Mouse (Mus musculus): ENCODE measurements around the gene Chkb. TPM values are rescaled to one million over a fixed set of nuclear protein-coding genes. Genes with fewer than 3 reads are reported as not detected.

The Chkb gene
- total and polyA plus RNA-seq, 2 experiments from 2014 or later, result 78.3 to 130 TPM

- ATAC-seq (ENCODE audit: insufficient read depth, low read depth) (no peak), DNase-seq (ENCODE audit: low spot score) (no peak)
- Histone ChIP-seq H3K9ac (replicated peaks; ENCODE audit: low read depth, low read length) (no peak overlapping the region), H3K36me3 (replicated peaks; ENCODE audit: control insufficient read depth, insufficient read depth, low read length) (no peaks in the 10 kb centered on the region), H3K4me1 (ENCODE audit: control insufficient read depth, insufficient read depth) (no peaks in the 10 kb centered on the region), H3K4me2 (ENCODE audit: low read depth, low read length) (no peak overlapping the region), H3K27ac (ENCODE audit: low read depth) (no peak overlapping the region), H3K27me3 (ENCODE audit: control insufficient read depth, insufficient read depth, low read length) (no peaks in the 10 kb centered on the region), H3K9me3 (replicated peaks; ENCODE audit: control insufficient read depth, low read length) (0 out of 2 replicates have a peak, but pooled peaks cover 3% of the 10 kb centered on the region), H3K4me3 (ENCODE audit: low read depth, low read length) (no peak overlapping the region)
- 80% methylated on average over 1 of the region's 1 CpGs for WGBS
- no peak for TF ChIP-seq CTCF (IDR thresholded peaks at IDR 0.05; ENCODE audit: low read depth)
These were observed 30.0 kb downstream of the Chkb start for GRCm38 (mm10) chr15:89399716-89400115.

DNA sequence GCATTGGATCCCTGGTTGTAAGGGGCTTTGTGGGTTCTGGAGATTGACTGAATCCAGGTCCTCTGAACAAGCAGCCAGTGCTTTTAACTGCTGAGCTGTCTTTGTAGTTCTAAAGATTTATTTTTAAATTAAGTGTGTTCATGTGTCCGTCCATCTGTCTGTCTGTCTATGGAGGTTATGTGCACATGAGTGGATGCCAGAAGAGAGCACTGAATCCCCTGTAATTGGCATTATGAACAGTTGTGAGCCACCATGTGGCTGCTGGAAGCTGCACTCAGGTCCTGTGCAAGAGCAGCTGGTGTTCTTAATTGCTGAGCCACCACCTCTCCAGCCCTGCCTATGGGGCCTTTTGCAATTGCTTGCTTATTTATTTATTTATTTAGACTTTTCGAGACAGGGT is 31.6 kb downstream of the Chkb start:
- Histone ChIP-seq H3K4me1 (ENCODE audit: control insufficient read depth, insufficient read depth) (no peaks in the 10 kb centered on the region), H3K4me3 (ENCODE audit: low read depth, low read length) (no peak overlapping the region), H3K4me2 (ENCODE audit: low read depth, low read length) (no peak overlapping the region), H3K9ac (replicated peaks; ENCODE audit: low read depth, low read length) (no peak overlapping the region), H3K27me3 (ENCODE audit: control insufficient read depth, insufficient read depth, low read length) (no peaks in the 10 kb centered on the region), H3K9me3 (replicated peaks; ENCODE audit: control insufficient read depth, low read length) (no peaks in the 10 kb centered on the region), H3K36me3 (replicated peaks; ENCODE audit: control insufficient read depth, insufficient read depth, low read length) (no peaks in the 10 kb centered on the region), H3K27ac (ENCODE audit: low read depth) (no peak overlapping the region)
- DNase-seq (ENCODE audit: low spot score) (no peak), ATAC-seq (ENCODE audit: insufficient read depth, low read depth) (no peak)
- 76% methylated on average over 2 of the region's 2 CpGs for WGBS
- TF ChIP-seq EP300 (IDR thresholded peaks at IDR 0.05; ENCODE audit: low read depth), result no peak
- no peak for TF ChIP-seq CTCF (IDR thresholded peaks at IDR 0.05; ENCODE audit: low read depth)

DNA sequence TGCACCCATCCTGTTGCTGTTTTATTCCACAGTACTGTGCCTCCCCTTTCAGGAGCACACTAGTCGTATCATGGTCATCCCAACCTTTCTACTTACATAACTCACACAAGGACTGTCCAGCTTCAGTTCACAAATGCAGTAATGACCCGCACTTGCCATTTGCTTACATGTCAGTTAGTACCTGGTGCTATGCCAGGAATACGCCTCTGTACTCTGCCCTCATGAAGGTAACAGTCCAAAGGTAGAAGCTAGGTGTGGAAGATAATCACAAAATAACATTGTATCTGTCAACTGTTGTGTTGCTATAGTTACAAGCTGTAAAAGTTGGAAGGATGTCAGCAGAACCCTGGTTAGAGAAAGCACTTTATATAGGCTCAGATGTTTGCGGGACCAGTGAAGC is 32.8 kb downstream of the Chkb start:
- Histone ChIP-seq H3K27me3 (ENCODE audit: control insufficient read depth, insufficient read depth, low read length) (no peaks in the 10 kb centered on the region), H3K36me3 (replicated peaks; ENCODE audit: control insufficient read depth, insufficient read depth, low read length) (no peaks in the 10 kb centered on the region), H3K4me1 (ENCODE audit: control insufficient read depth, insufficient read depth) (no peaks in the 10 kb centered on the region), H3K27ac (ENCODE audit: low read depth) (no peak overlapping the region), H3K4me3 (ENCODE audit: low read depth, low read length) (no peak overlapping the region), H3K9ac (replicated peaks; ENCODE audit: low read depth, low read length) (no peak overlapping the region), H3K9me3 (replicated peaks; ENCODE audit: control insufficient read depth, low read length) (no peaks in the 10 kb centered on the region), H3K4me2 (ENCODE audit: low read depth, low read length) (no peak overlapping the region)
- ATAC-seq (ENCODE audit: insufficient read depth, low read depth) (no peak), DNase-seq (ENCODE audit: low spot score) (no peak)
- TF ChIP-seq CTCF (IDR thresholded peaks at IDR 0.05; ENCODE audit: low read depth), result no peak
- no peak for TF ChIP-seq EP300 (IDR thresholded peaks at IDR 0.05; ENCODE audit: low read depth)
- 81% methylated on average over 4 of the region's 4 CpGs for WGBS

- no peak for TF ChIP-seq EP300 (IDR thresholded peaks at IDR 0.05; ENCODE audit: low read depth)
- no peak for TF ChIP-seq CTCF (IDR thresholded peaks at IDR 0.05; ENCODE audit: low read depth)
- Histone ChIP-seq H3K9ac (replicated peaks; ENCODE audit: low read depth, low read length) (no peak overlapping the region), H3K36me3 (replicated peaks; ENCODE audit: control insufficient read depth, insufficient read depth, low read length) (no peaks in the 10 kb centered on the region), H3K27ac (ENCODE audit: low read depth) (no peak overlapping the region), H3K4me2 (ENCODE audit: low read depth, low read length) (no peak overlapping the region), H3K4me3 (ENCODE audit: low read depth, low read length) (no peak overlapping the region), H3K4me1 (ENCODE audit: control insufficient read depth, insufficient read depth) (no peaks in the 10 kb centered on the region), H3K9me3 (replicated peaks; ENCODE audit: control insufficient read depth, low read length) (no peaks in the 10 kb centered on the region), H3K27me3 (ENCODE audit: control insufficient read depth, insufficient read depth, low read length) (no peaks in the 10 kb centered on the region)
- ATAC-seq (ENCODE audit: insufficient read depth, low read depth), result no peak
- no peak for DNase-seq (ENCODE audit: low spot score)
- WGBS, result 89% methylated on average over 10 of the region's 10 CpGs
These were observed 39.6 kb downstream of the Chkb start for GRCm38 (mm10) chr15:89390081-89390480.

DNA sequence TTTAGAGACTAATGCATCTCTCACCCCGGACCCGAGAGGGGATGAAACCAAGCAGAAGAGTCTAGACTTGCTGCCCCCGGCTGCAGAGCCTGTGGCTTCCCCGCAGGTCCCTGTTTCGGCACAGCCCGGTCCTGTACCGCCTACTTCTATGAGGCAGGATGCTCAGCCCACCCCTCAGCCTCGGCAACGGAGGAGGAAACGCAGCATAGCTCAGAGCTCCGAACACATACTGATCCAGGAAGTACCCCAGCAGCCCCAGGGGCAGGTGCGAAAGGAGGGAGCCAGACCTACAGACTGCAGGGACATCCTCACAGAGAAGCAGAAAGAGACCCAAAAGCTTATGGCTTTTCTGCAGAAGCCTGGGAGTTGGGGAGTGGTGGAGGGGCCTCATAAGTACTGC is 42.6 kb downstream of the Chkb start:
- TF ChIP-seq CTCF (IDR thresholded peaks at IDR 0.05; ENCODE audit: low read depth) (no peak), EP300 (IDR thresholded peaks at IDR 0.05; ENCODE audit: low read depth) (no peak)
- H3K4me3 ChIP-seq (ENCODE audit: low read depth, low read length), result no peak overlapping the region
- no peaks in the 10 kb centered on the region for H3K4me1 ChIP-seq (ENCODE audit: control insufficient read depth, insufficient read depth)
- no peak overlapping the region for H3K27ac ChIP-seq (ENCODE audit: low read depth)
- 41% methylated on average over 12 of the region's 12 CpGs for WGBS
- DNase-seq (ENCODE audit: low spot score) (no peak), ATAC-seq (ENCODE audit: insufficient read depth, low read depth) (no peak)
- no peaks in the 10 kb centered on the region for H3K9me3 ChIP-seq (replicated peaks; ENCODE audit: control insufficient read depth, low read length)
- H3K36me3 ChIP-seq (replicated peaks; ENCODE audit: control insufficient read depth, insufficient read depth, low read length), result no peaks in the 10 kb centered on the region
- H3K27me3 ChIP-seq (ENCODE audit: control insufficient read depth, insufficient read depth, low read length), result no peaks in the 10 kb centered on the region
- H3K9ac ChIP-seq (replicated peaks; ENCODE audit: low read depth, low read length), result no peak overlapping the region
- no peak overlapping the region for H3K4me2 ChIP-seq (ENCODE audit: low read depth, low read length)

- Histone ChIP-seq H3K36me3 (replicated peaks; ENCODE audit: control insufficient read depth, insufficient read depth, low read length) (no peaks in the 10 kb centered on the region), H3K9ac (replicated peaks; ENCODE audit: low read depth, low read length) (no peak within 1 kb of the TSS), H3K27me3 (ENCODE audit: control insufficient read depth, insufficient read depth, low read length) (peaks cover 5% of the 10 kb centered on the region), H3K4me3 (ENCODE audit: low read depth, low read length) (no peak within 1 kb of the TSS), H3K4me2 (ENCODE audit: low read depth, low read length) (no peak within 1 kb of the TSS), H3K27ac (ENCODE audit: low read depth) (no peak within 1 kb of the TSS), H3K9me3 (replicated peaks; ENCODE audit: control insufficient read depth, low read length) (no peaks in the 10 kb centered on the region), H3K4me1 (ENCODE audit: control insufficient read depth, insufficient read depth) (no peaks in the 10 kb centered on the region)
- ATAC-seq (ENCODE audit: insufficient read depth, low read depth), result no peak
- 75% methylated on average over 7 of the region's 7 CpGs for WGBS
- TF ChIP-seq CTCF (IDR thresholded peaks at IDR 0.05; ENCODE audit: low read depth), result no peak
- no peak for TF ChIP-seq EP300 (IDR thresholded peaks at IDR 0.05; ENCODE audit: low read depth)
- DNase-seq (ENCODE audit: low spot score), result no peak
These were observed 45.1 kb downstream of the Chkb start, which contains the start of gene Klhdc7b for GRCm38 (mm10) chr15:89384617-89385016. Gene Klhdc7b, plus strand, starts transcription at chr15:89384917.
